Mouse (Mus musculus) left cerebral cortex, postnatal 25 days (tissue): Measurements from ENCODE around the gene Ldhd. TPM values are rescaled to one million over a fixed set of nuclear protein-coding genes. Genes with fewer than 3 reads are reported as not detected.

Experiments
- total RNA-seq, 2 experiments: library from RNA; stranded (reverse); gene quantifications; 2 replicates each; pipeline ENCODE4 v1.2.3; 2021

The Ldhd gene
- total RNA-seq, 2 experiments from 2014 or later: 6.8 to 7.7 TPM

Other genes starting within 250 kb of the Ldhd start
- 10 to 100 TPM; 22.3 to 28.8 TPM for gene Fa2h, start 236.6 kb downstream of the Ldhd start, total RNA-seq
- gene Wdr59, start 108.3 kb downstream of the Ldhd start, total RNA-seq: 10 to 100 TPM; 18.4 to 18.7 TPM
- 100 to 1,000 TPM; 166 TPM for gene Znrf1, start 94.3 kb downstream of the Ldhd start, total RNA-seq
- gene Zfp1, start 13.0 kb upstream of the Ldhd start, total RNA-seq: 10 to 100 TPM; 20.0 to 20.9 TPM
- not detected for gene Ctrb1, start 60.6 kb upstream of the Ldhd start, total RNA-seq
- 10 to 100 TPM; 50.6 to 51.7 TPM for gene Bcar1, start 113.4 kb upstream of the Ldhd start, total RNA-seq
- 10 to 100 TPM; 78.0 to 81.5 TPM for gene Cfdp1, start 223.9 kb upstream of the Ldhd start, total RNA-seq
- gene Tmem170, start 246.4 kb upstream of the Ldhd start, total RNA-seq: 1 to 10 TPM; 3.6 to 4.3 TPM